Comparison of ENCODE assay signal across 8 mouse cellular contexts in the genomic region with DNA sequence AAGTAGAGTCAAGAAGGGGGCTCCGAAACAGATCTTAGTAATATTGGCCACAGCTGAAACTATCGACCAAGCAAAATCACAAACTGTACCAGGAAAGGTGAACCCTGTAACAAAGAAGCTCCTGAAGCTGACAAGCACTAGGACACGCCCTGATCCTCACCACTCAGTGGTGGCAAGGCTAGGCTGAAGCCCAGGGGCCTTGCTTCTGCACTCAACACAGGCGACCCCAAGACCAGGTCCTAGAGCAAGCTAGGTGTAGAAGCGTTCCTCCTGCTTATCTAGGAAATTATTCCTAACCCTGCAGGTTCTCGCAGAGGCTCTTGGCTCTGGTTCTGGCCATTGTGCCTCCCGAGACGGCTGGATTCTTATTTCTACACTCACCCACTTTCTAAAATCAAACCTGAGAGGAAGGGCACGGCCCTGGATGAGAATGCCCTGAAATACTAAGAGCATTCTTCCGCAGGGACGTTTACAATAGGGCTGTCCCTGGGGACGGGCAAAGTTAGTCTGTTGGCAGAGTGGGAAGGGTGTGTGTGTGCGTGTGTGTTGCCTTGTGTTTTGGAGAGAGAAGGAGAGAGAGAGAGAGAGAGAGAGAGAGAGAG. TPM values are rescaled to one million over a fixed set of nuclear protein-coding genes. Genes with fewer than 3 reads are reported as not detected.
A peak's percentile ranks its signal among the peaks of the same experiment; 100 is the strongest.
DNase-seq lines count a peak whose midpoint lies in the region; ATAC-seq and TF ChIP-seq lines count a peak whose summit lies in the region.

No protein-coding gene starts in this region.

- H3K27me3 ChIP-seq in liver, embryonic 15.5 days = no peaks in the 10 kb centered on the region

- 11% methylated on average over 13 of the region's 13 CpGs for WGBS in liver, embryonic 15.5 days (ENCODE audit: insufficient replicate concordance)
- WGBS in olfactory bulb, adult 2 months = 26% methylated on average over 13 of the region's 13 CpGs

- intact Hi-C loops in heart, postnatal 36 days (cut with DNase I) = loop anchor here (2.0 kb wide), 1 partner anchor 42 kb away; no protein-coding TSS in a partner anchor

- no peak overlapping the region for H3K27ac ChIP-seq in layer of hippocampus, adult 2 months
- no peak overlapping the region for H3K27ac ChIP-seq in liver, embryonic 15.5 days (replicated peaks)
- H3K27ac ChIP-seq in olfactory bulb, adult 2 months (ENCODE audit: insufficient read depth, low read depth, low read length) = peak overlapping the region; percentile 74

- no peak for TF ChIP-seq POLR2A in olfactory bulb, adult 2 months (IDR thresholded peaks at IDR 0.05; ENCODE audit: insufficient read depth, low read depth, low read length)

- H3K4me2 ChIP-seq in liver, embryonic 15.5 days = peak overlapping the region; percentile 80

- H3K4me3 ChIP-seq in layer of hippocampus, adult 2 months = peak overlapping the region; percentile 28; the same call in 1 of the 2 replicates
- H3K4me3 ChIP-seq in liver, embryonic 15.5 days (replicated peaks) = peak overlapping the region; percentile 59
- peak overlapping the region; percentile 77 for H3K4me3 ChIP-seq in olfactory bulb, adult 2 months (ENCODE audit: insufficient read depth, low read depth, low read length)

- ATAC-seq in liver, embryonic 15.5 days (ENCODE audit: insufficient read depth) = no peak

- peaks cover 18% of the 10 kb centered on the region for H3K4me1 ChIP-seq in liver, embryonic 15.5 days (replicated peaks)
- H3K4me1 ChIP-seq in olfactory bulb, adult 2 months (ENCODE audit: control insufficient read depth, insufficient read depth, low read length) = peaks cover 22% of the 10 kb centered on the region

- no peaks in the 10 kb centered on the region for H3K36me3 ChIP-seq in liver, embryonic 15.5 days (replicated peaks)

- no peak for TF ChIP-seq CTCF in layer of hippocampus, adult 2 months (conservative IDR thresholded peaks at IDR 0.05)
- no peak for TF ChIP-seq CTCF in olfactory bulb, adult 2 months (IDR thresholded peaks at IDR 0.05; ENCODE audit: insufficient read depth, low read depth, low read length)

- DNase-seq in layer of hippocampus, adult 2 months (ENCODE audit: low spot score in 2 of 2) = no peak
- DNase-seq in layer of hippocampus, postnatal 36 days = no peak
- DNase-seq in embryo, embryonic 9.5 days (ENCODE audit: extremely low spot score) = peak; percentile 37
- peak; percentile 40 to 57 for DNase-seq in heart, postnatal 36 days
- no peak for DNase-seq in frontal cortex, postnatal 25 days (ENCODE audit: low spot score in 2 of 2)
- no peak for DNase-seq in cerebellum, postnatal 36 days

- H3K9me3 ChIP-seq in liver, embryonic 15.5 days (replicated peaks) = no peaks in the 10 kb centered on the region

- no peak overlapping the region for H3K9ac ChIP-seq in liver, embryonic 15.5 days

RNA-seq across cellular contexts. Expression of gene S100a10, which starts 0.4 kb away (rescaled TPM):
- 10 to 100 TPM; 18.7 to 23.6 TPM for total RNA-seq in layer of hippocampus, adult 2 months (2021)
- 10 to 100 TPM; 16.7 to 20.6 TPM for total RNA-seq in layer of hippocampus, postnatal 36 days (2021)
- 100 to 1,000 TPM in 1 of 2 experiments, 10 to 100 TPM in 1; 87.6 to 103 TPM for total RNA-seq in heart, postnatal 36 days (2021)
- 48.2 and 50.9 TPM in 2 replicates for polyA plus RNA-seq in liver, embryonic 15.5 days (2015; fragmentation: Nextera tagmentation; extraction: Ambion mirVana)
- not detected in 2 replicates for polyA plus RNA-seq in olfactory bulb, adult 2 months (2012; ENCODE audit: insufficient read depth, insufficient read length, low replicate concordance, missing spikeins)

RNA-seq across cellular contexts. Expression of gene S100a11, which starts 34.2 kb away (rescaled TPM):
- 1 to 10 TPM; 6.8 to 7.4 TPM for total RNA-seq in layer of hippocampus, adult 2 months (2021)
- total RNA-seq in layer of hippocampus, postnatal 36 days (2021) = 1 to 10 TPM; 3.8 to 8.2 TPM
- 10 to 100 TPM; 75.4 to 89.0 TPM for total RNA-seq in heart, postnatal 36 days (2021)
- polyA plus RNA-seq in liver, embryonic 15.5 days (2015; fragmentation: Nextera tagmentation; extraction: Ambion mirVana) = 167 and 201 TPM in 2 replicates
- not detected in 2 replicates for polyA plus RNA-seq in olfactory bulb, adult 2 months (2012; ENCODE audit: insufficient read depth, insufficient read length, low replicate concordance, missing spikeins)

Comparison
In these comparisons a context has a peak if more than half of its experiments do, and no peak if none do; other contexts are left out.
1. DNase-seq: peak in embryo, embryonic 9.5 days (single experiment) and heart, postnatal 36 days (2 of 2); none in layer of hippocampus, adult 2 months (0 of 2), layer of hippocampus, postnatal 36 days (0 of 2), frontal cortex, postnatal 25 days (0 of 2) and cerebellum, postnatal 36 days (0 of 2).
2. RNA of gene S100a11, which starts 34.2 kb away (total RNA-seq): 75.4 to 89.0 TPM in heart, postnatal 36 days; 3.8 to 8.2 TPM in layer of hippocampus, postnatal 36 days and 6.8 to 7.4 TPM in layer of hippocampus, adult 2 months; every median in the first group is over 4 times any median in the second.
3. Peak in every context shown above with its lines, with median percentiles within 50 percentile points of each other: H3K4me3 ChIP-seq.